Mouse (Mus musculus) kidney, embryonic 15.5 days (tissue): ENCODE measurements around the gene Ctf2. TPM values are rescaled to one million over a fixed set of nuclear protein-coding genes. Genes with fewer than 3 reads are reported as not detected.

Source experiments
- ATAC-seq: fragments of 200-750 bp; cut with Nextera tagmentation; replicated peaks from 2 replicates; pipeline ENCODE4 v1.8.0; 2017; ENCODE audit warnings: moderate TSS enrichment; ENCODE audit not compliant: low FRiP score
- H3K27ac ChIP-seq: fragments of 300-500 bp; sonication (generic); 2 replicates; pipeline ENCODE4 v1.5.1; 2015; ENCODE audit warnings: mild to moderate bottlenecking, inconsistent platforms
- H3K27me3 ChIP-seq: fragments of 300-500 bp; sonication (generic); 2 replicates; pipeline ENCODE4 v1.6.1; 2015; ENCODE audit warnings: inconsistent platforms
- H3K36me3 ChIP-seq: fragments of 300-500 bp; sonication (generic); 2 replicates; pipeline ENCODE4 v1.6.1; 2015; ENCODE audit warnings: inconsistent platforms
- H3K4me1 ChIP-seq: fragments of 300-500 bp; sonication (generic); 2 replicates; pipeline ENCODE4 v1.6.1; 2015; ENCODE audit warnings: inconsistent platforms
- H3K4me2 ChIP-seq: fragments of 300-500 bp; sonication (generic); 2 replicates; pipeline ENCODE4 v1.6.1; 2015; ENCODE audit warnings: moderate library complexity, mild to moderate bottlenecking, inconsistent platforms
- H3K4me3 ChIP-seq: fragments of 300-500 bp; sonication (generic); replicated peaks from 2 replicates; pipeline ENCODE4 v1.5.1; 2015; ENCODE audit warnings: mild to moderate bottlenecking, inconsistent platforms
- H3K9ac ChIP-seq: fragments of 300-500 bp; sonication (generic); 2 replicates; pipeline ENCODE4 v1.6.1; 2015; ENCODE audit warnings: mild to moderate bottlenecking, inconsistent platforms
- H3K9me3 ChIP-seq: fragments of 300-500 bp; sonication (generic); replicated peaks from 2 replicates; pipeline ENCODE4 v1.6.1; 2016; ENCODE audit warnings: inconsistent platforms
- WGBS: fragments of 180-500 bp; shearing (Covaris S2); methylation state at CpG from one replicate; pipeline ENCODE4 v1.1.7; 2015; ENCODE audit warnings: mixed read lengths; 5-methylcytosine and 5-hydroxymethylcytosine counted together
- polyA plus RNA-seq: library from polyadenylated mRNA; unstranded; fragments of >200 nt; fragmentation: Nextera tagmentation; extraction: Ambion mirVana; gene quantifications from 2 replicates; pipeline ENCODE4 v1.2.1, GENCODE M21; 2015

Ctf2 gene
- polyA plus RNA-seq, 1 experiment from 2014 or later = 0.31 TPM

- no peak overlapping the region for H3K4me3 ChIP-seq
- no peak for ATAC-seq
- 65% methylated on average over 5 of the region's 5 CpGs for WGBS
- H3K27me3 ChIP-seq = no peaks in the 10 kb centered on the region
- no peak overlapping the region for H3K4me2 ChIP-seq
- H3K9me3 ChIP-seq = no peaks in the 10 kb centered on the region
- H3K36me3 ChIP-seq = peaks cover 100% of the 10 kb centered on the region
- no peak overlapping the region for H3K9ac ChIP-seq
- H3K27ac ChIP-seq = 0 out of 2 replicates have a peak overlapping the region, but pooled peaks have one; percentile 6
- H3K4me1 ChIP-seq = peaks cover 29% of the 10 kb centered on the region
These were observed 21.2 kb upstream of the Ctf2 start for GRCm38 (mm10) chr7:127753158-127753557.

DNA sequence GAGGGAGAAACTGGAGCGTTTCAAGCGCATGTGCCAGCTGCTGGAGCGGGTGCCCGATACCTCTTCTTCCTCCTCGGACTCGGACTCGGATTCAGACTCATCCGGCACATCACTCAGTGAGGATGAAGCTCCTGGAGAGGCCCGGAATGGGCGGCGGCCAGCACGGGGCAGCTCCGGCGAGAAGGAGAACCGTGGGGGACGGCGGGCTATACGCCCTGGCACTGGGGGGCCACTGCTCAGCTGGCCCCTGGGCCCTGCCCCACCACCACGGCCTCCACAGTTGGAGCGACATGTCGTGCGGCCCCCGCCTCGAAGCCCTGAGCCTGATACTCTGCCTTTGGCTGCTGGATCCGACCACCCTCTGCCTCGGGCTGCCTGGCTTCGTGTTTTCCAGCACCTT is 20.1 kb upstream of the Ctf2 start:
- Histone ChIP-seq H3K4me3 (no peak overlapping the region), H3K9ac (no peak overlapping the region), H3K27ac (no peak overlapping the region), H3K4me2 (no peak overlapping the region), H3K27me3 (no peaks in the 10 kb centered on the region), H3K9me3 (no peaks in the 10 kb centered on the region), H3K4me1 (peaks cover 38% of the 10 kb centered on the region), H3K36me3 (peaks cover 92% of the 10 kb centered on the region)
- no peak for ATAC-seq
- WGBS = 91% methylated on average over 27 of the region's 27 CpGs

DNA sequence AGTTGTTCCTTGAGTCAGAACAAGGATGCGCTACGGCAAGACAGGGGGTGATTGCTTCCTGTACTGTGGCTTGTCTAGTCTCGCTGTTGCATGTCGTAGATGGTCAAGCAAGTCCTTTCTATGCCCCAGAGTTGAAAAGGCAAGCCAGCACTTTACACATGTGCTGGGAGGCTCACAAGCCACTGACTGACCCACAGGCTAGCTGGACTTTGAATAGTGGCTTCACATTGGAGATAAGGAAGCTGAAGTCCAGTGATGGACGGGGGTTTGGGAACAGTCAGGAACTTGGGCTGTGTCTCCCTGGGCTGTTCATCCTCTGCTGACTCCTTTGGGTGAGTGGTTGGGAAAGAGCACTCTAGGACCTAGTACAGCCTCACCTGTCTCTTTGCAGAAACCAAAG is 19.7 kb upstream of the Ctf2 start:
- H3K9me3 ChIP-seq = no peaks in the 10 kb centered on the region
- no peak overlapping the region for H3K9ac ChIP-seq
- H3K36me3 ChIP-seq = peaks cover 88% of the 10 kb centered on the region
- no peak overlapping the region for H3K27ac ChIP-seq
- no peak overlapping the region for H3K4me3 ChIP-seq
- H3K4me2 ChIP-seq = no peak overlapping the region
- 97% methylated on average over 5 of the region's 5 CpGs for WGBS
- H3K4me1 ChIP-seq = peaks cover 33% of the 10 kb centered on the region
- H3K27me3 ChIP-seq = no peaks in the 10 kb centered on the region
- no peak for ATAC-seq

- Histone ChIP-seq H3K4me1 (peaks cover 22% of the 10 kb centered on the region), H3K36me3 (peaks cover 76% of the 10 kb centered on the region), H3K27ac (peak overlapping the region; percentile 50; the same call in 1 of the 2 replicates), H3K4me3 (no peak overlapping the region), H3K4me2 (no peak overlapping the region), H3K27me3 (no peaks in the 10 kb centered on the region), H3K9me3 (no peaks in the 10 kb centered on the region), H3K9ac (no peak overlapping the region)
- no peak for ATAC-seq
- 86% methylated on average over 19 of the region's 19 CpGs for WGBS
These were observed 18.5 kb upstream of the Ctf2 start for GRCm38 (mm10) chr7:127750131-127751127.

DNA sequence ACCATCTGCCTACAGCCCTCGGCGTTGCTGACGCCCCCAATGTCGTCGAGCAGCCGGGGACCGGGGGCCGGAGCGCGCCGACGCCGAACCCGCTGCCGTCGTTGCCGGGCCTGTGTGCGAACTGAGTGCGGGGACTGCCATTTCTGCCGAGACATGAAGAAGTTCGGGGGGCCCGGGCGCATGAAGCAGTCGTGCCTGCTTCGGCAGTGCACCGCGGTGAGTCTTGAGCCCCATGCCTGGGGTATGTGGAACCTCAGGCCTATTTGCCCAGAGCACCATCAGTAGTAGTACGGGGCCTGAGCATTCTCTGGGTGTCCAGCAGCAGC is 16.2 kb upstream of the Ctf2 start:
- no peak overlapping the region for H3K9ac ChIP-seq
- peaks cover 53% of the 10 kb centered on the region for H3K36me3 ChIP-seq

GRCm38 (mm10) chr7:127747559-127748234 is 15.7 kb upstream of the Ctf2 start:
- Histone ChIP-seq H3K27ac (peak overlapping the region; percentile 96), H3K27me3 (no peaks in the 10 kb centered on the region), H3K9ac (peak overlapping the region; percentile 85), H3K36me3 (peaks cover 48% of the 10 kb centered on the region), H3K4me3 (peak overlapping the region; percentile 93), H3K4me2 (peak overlapping the region; percentile 76), H3K4me1 (peaks cover 25% of the 10 kb centered on the region), H3K9me3 (no peaks in the 10 kb centered on the region)
- 32% methylated on average over 6 of the region's 6 CpGs for WGBS
- no peak for ATAC-seq

More for the DNA sequence above, 16.2 kb upstream of the Ctf2 start:
- no peak for ATAC-seq
- H3K4me3 ChIP-seq = peak overlapping the region; percentile 93
- 90% methylated on average over 28 of the region's 28 CpGs for WGBS
- peaks cover 29% of the 10 kb centered on the region for H3K4me1 ChIP-seq
- H3K27me3 ChIP-seq = no peaks in the 10 kb centered on the region
- H3K27ac ChIP-seq = 0 out of 2 replicates have a peak overlapping the region, but pooled peaks have one; percentile 96
- H3K9me3 ChIP-seq = no peaks in the 10 kb centered on the region
- peak overlapping the region; percentile 76 for H3K4me2 ChIP-seq

- Histone ChIP-seq H3K4me1 (peaks cover 25% of the 10 kb centered on the region), H3K9ac (peak overlapping the region; percentile 85), H3K27me3 (no peaks in the 10 kb centered on the region), H3K4me3 (peak overlapping the region; percentile 93), H3K9me3 (no peaks in the 10 kb centered on the region), H3K4me2 (peak overlapping the region; percentile 76), H3K27ac (peak overlapping the region; percentile 96), H3K36me3 (peaks cover 39% of the 10 kb centered on the region)
- ATAC-seq = peak; percentile 25
- WGBS = under 1% methylated on average over 32 of the region's 62 CpGs
These were observed 14.8 kb upstream of the Ctf2 start for GRCm38 (mm10) chr7:127746494-127747491.

- Histone ChIP-seq H3K4me3 (peak overlapping the region; percentile 93), H3K36me3 (peaks cover 30% of the 10 kb centered on the region), H3K4me1 (peaks cover 25% of the 10 kb centered on the region), H3K4me2 (peak overlapping the region; percentile 76), H3K27me3 (no peaks in the 10 kb centered on the region), H3K9ac (peak overlapping the region; percentile 85), H3K27ac (peak overlapping the region; percentile 96), H3K9me3 (no peaks in the 10 kb centered on the region)
- peak; percentile 87 for ATAC-seq
- WGBS = under 1% methylated on average over 36 of the region's 39 CpGs
These were observed 13.9 kb upstream of the Ctf2 start for GRCm38 (mm10) chr7:127745652-127746493.

- peak overlapping the region; percentile 76 for H3K4me2 ChIP-seq
- H3K4me1 ChIP-seq = peaks cover 25% of the 10 kb centered on the region
- WGBS = under 1% methylated on average over 19 of the region's 19 CpGs
- no peaks in the 10 kb centered on the region for H3K9me3 ChIP-seq
- peak overlapping the region; percentile 85 for H3K9ac ChIP-seq
- H3K36me3 ChIP-seq = peaks cover 24% of the 10 kb centered on the region
- peak overlapping the region; percentile 96 for H3K27ac ChIP-seq
- no peaks in the 10 kb centered on the region for H3K27me3 ChIP-seq
- ATAC-seq = peak; percentile 84
- H3K4me3 ChIP-seq = peak overlapping the region; percentile 93
These were observed 13.3 kb upstream of the Ctf2 start for GRCm38 (mm10) chr7:127745251-127745651.

DNA sequence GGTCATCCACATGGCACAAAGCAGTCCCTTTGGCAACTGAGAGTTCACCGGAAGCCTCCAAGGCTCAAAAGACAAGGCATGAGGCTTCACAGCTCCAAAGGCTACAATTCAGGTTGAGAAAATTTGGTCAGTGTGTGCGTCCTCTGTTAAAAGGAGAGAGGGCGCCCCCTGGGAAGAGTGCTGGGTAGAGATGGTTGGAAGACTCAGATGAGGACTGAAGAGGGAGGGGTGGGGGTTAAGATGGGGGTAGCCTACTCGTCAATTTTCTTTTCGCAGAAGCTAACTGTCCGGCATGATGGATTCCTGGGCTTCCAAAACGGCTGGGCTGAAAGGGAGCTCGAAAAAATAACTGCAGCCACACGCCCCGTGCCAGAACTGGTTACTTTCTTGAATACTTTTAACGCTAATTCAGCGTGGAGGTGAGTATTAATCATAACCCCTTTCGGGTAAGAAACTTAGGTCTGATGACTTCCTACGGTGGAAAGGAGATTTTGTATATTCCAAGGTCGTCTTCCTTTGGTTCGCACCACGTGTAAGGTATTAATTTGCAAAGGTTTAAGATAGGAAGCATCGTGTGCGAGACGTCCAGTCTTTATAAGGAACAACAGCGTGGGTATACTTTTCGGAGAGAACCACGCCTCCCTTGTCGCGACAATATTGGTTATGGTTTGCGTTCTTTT is 12.5 kb upstream of the Ctf2 start, which contains the start of gene Fbxl19:
Gene Fbxl19 (plus strand): TSS at position 178 of the 680 bp plus-strand sequence.
- Histone ChIP-seq H3K27me3 (no peaks in the 10 kb centered on the region), H3K27ac (peak within 1 kb of the TSS; percentile 96), H3K9me3 (no peaks in the 10 kb centered on the region), H3K4me1 (peaks cover 25% of the 10 kb centered on the region), H3K4me3 (peak within 1 kb of the TSS; percentile 93), H3K9ac (peak within 1 kb of the TSS; percentile 85), H3K36me3 (peaks cover 17% of the 10 kb centered on the region), H3K4me2 (peak within 1 kb of the TSS; percentile 76)
- no peak for ATAC-seq
- WGBS = under 1% methylated on average over 26 of the region's 26 CpGs
